Mouse (Mus musculus) urinary bladder, postnatal 4 days (tissue): ENCODE measurements at regions not wholly inside any gene's neighbourhood (a gene's known extent, or its start where the extent isn't known, plus 50 kb on each side); places are given as distances from the start of the nearest gene placed in this dataset.
"Not testable (repeated sequence)": the region's sequence is repeated elsewhere in the genome, so short reads cannot be mapped to it uniquely, and the experiment has no call there.

Experiments
- DNase-seq, 2 experiments: peaks; one replicate each; pipeline ENCODE4 v3.0.0; 2021 to 2022; ENCODE audit warnings: low spot score in 2 of 2

DNA sequence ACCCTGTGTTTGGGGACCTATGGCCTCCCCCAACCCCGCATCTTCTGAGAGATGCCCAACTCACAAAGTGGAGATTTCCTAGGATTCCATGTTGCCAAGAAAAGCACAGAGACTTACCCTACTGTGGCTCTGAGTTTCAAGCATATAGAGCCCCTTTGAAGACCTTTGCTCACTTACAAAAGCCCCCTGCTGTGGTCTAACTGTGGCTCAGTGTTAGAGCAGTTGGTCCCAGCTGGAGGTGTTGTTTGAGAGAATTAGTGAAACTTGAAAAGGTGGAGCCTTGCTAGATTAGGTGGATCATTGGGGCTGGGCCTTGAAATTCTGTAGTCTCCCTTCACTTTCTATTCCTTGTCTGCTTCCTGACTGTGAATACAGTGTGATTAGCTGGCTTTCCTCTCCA lies 66.6 kb upstream of the Galnt18 start:
- no peak for DNase-seq

DNA sequence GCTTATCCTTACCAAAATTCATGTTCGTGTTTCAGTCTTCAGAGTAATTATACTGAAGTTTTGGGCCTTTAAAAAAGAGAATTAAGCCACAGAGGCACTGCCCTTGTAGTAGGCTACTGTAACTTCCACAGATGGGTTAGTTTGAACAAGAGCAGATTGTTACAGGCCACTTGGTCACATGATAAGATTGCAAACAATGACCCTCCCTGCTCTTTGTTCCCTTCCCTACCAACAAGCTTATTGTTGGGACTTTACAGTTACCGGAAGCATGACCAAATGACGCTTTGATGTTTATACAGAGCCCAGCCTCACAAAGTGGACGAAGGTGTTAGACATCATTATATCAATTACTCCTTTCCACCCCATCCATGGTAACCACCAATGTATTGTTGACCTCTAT lies 63.9 kb upstream of the Galnt18 start:
- DNase-seq, result no peak

DNA sequence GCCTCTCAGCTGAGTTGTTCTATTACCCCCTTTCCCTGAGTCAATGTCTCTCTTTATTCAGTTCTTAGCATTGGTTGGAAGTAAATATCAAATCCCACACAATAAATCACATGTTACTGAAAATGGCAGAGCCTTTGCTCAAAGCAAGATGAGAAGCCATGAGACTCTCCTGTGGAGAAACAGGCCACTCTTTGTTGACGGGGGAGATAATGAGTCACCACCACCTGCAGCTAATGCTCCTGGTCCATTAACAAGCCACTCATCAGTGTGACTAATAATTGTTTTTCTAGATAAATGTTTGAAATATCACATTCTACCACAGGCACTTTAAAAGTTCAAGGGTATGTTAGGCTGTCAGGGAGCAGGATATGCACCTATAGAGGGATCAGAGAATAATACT lies 61.0 kb upstream of the Galnt18 start:
- DNase-seq, result no peak

DNA sequence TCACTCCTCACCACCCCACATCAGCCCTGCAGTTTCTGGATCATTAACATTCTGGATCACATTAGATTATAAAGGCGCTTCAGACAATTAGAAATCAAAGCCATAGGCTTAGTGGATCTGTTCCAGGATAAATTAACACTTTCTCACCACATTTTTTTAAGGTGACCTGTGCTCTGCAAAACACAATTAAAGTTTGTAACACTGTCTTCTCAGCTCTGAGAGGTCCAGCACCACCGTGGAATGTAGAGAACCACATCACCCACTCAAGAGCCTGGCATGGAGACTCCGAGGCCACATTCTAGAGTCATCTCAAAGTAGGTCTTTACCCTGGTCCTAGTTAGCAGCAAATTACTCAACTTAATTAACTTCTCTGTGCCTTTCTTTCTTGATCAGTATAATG lies 58.4 kb upstream of the Galnt18 start:
- no peak for DNase-seq

DNA sequence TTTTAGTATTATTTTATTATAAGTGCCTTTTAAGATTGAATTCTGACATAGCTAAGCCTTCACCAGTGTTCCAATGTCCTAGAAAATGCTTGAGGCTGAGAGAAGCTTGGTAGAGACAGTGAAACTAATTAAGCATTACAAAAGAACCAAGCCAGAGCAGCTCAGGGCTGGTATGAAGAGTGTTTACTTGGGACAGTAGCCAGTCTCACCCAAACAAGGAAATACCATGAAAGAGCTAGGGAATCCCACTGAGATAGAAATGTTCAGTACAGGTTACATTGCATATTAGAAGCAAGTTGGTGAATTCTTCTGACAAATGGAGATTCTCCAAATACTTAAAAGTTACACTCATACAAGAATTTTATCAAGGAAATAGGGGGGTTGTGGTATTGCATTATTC lies 54.6 kb upstream of the Galnt18 start:
- DNase-seq, result not testable (repeated sequence)

- no peak for DNase-seq
Observed at GRCm38 (mm10) chr7:111829931-111830330, 50.2 kb upstream of the Galnt18 start.
